Mouse (Mus musculus) intestine, postnatal 0 days (tissue): ENCODE measurements around the gene Gm20671. TPM values are rescaled to one million over a fixed set of nuclear protein-coding genes. Genes with fewer than 3 reads are reported as not detected.
"Not testable (repeated sequence)": the region's sequence is repeated elsewhere in the genome, so short reads cannot be mapped to it uniquely, and the experiment has no call there.

Experiments
- ATAC-seq: fragments of 200-750 bp; cut with Nextera tagmentation; 2 replicates; pipeline ENCODE4 v1.8.0; 2017; ENCODE audit warnings: mild to moderate bottlenecking, moderate TSS enrichment, moderate library complexity
- H3K27ac ChIP-seq: fragments of 300-500 bp; sonication (generic); 2 replicates; pipeline ENCODE4 v1.5.1; 2014; ENCODE audit warnings: mild to moderate bottlenecking, low read depth, low read length, moderate library complexity
- H3K27me3 ChIP-seq: fragments of 300-500 bp; sonication (generic); replicated peaks from 2 replicates; pipeline ENCODE4 v1.6.1; 2014; ENCODE audit warnings: low read length, mixed read lengths; ENCODE audit not compliant: control insufficient read depth, insufficient read depth
- H3K36me3 ChIP-seq: fragments of 300-500 bp; sonication (generic); 2 replicates; pipeline ENCODE4 v1.6.1; 2014; ENCODE audit warnings: mild to moderate bottlenecking, moderate library complexity; ENCODE audit not compliant: control insufficient read depth, insufficient read depth
- H3K4me1 ChIP-seq: fragments of 300-500 bp; sonication (generic); replicated peaks from 2 replicates; pipeline ENCODE4 v1.6.1; 2014; ENCODE audit warnings: antibody characterized with exemption, low read length, mixed read lengths; ENCODE audit not compliant: control insufficient read depth, insufficient read depth
- H3K4me2 ChIP-seq: fragments of 300-500 bp; sonication (generic); replicated peaks from 2 replicates; pipeline ENCODE4 v1.6.1; 2014; ENCODE audit warnings: low read depth, mild to moderate bottlenecking, moderate library complexity
- H3K4me3 ChIP-seq: fragments of 300-500 bp; sonication (generic); 2 replicates; pipeline ENCODE4 v1.5.1; 2014; ENCODE audit warnings: low read depth, low read length
- H3K9ac ChIP-seq: fragments of 300-500 bp; sonication (generic); 2 replicates; pipeline ENCODE4 v1.6.1; 2014; ENCODE audit warnings: mild to moderate bottlenecking, low read depth, low read length
- H3K9me3 ChIP-seq: fragments of 300-500 bp; sonication (generic); 2 replicates; pipeline ENCODE4 v1.6.1; 2016; ENCODE audit warnings: mixed run types; ENCODE audit not compliant: control insufficient read depth
- CTCF ChIP-seq: sonication (generic); IDR thresholded peaks from 2 replicates; pipeline ENCODE4 v1.5.1; 2016; ENCODE audit warnings: low read depth, mild to moderate bottlenecking, control low read depth, antibody characterized with exemption, moderate library complexity
- WGBS: fragments of 180-500 bp; shearing (Covaris S2); extraction: QIAGEN DNeasy Blood & Tissue Kit; methylation state at CpG from one replicate; pipeline ENCODE4 v1.1.7; 2014; 5-methylcytosine and 5-hydroxymethylcytosine counted together
- polyA plus RNA-seq: library from polyadenylated mRNA; unstranded; fragments of >200 nt; fragmentation: Nextera tagmentation; extraction: Ambion mirVana; gene quantifications from 2 replicates; pipeline ENCODE4 v1.2.1, GENCODE M21; 2015

The Gm20671 gene
- polyA plus RNA-seq, 1 experiment from 2014 or later, result not detected

DNA sequence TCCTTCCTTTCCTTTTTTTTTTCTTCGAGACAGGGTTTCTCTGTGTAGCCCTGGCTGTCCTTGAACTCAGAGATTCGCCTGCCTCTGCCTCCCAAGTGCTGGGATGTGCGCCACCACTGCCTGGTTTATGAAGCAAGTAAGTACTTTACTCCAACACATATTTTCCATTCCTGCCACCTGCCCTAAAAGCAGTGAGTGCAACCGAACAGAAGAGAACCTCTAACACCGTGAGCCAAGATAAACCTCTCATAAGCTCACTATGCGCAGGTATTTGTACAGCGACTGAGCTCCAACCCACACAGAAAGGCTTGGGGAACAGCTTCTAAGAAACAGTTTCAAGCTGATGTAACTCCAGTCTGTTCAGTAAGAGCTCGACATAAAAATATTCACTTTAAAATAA lies 70.8 kb downstream of the Gm20671 start:
- Histone ChIP-seq H3K4me2 (no peak overlapping the region), H3K27me3 (no peaks in the 10 kb centered on the region), H3K4me3 (no peak overlapping the region), H3K4me1 (no peaks in the 10 kb centered on the region), H3K36me3 (no peaks in the 10 kb centered on the region), H3K9ac (no peak overlapping the region), H3K27ac (no peak overlapping the region), H3K9me3 (no peaks in the 10 kb centered on the region)
- 96% methylated on average over 8 of the region's 8 CpGs for WGBS
- no peak for ATAC-seq
- no peak for TF ChIP-seq CTCF

DNA sequence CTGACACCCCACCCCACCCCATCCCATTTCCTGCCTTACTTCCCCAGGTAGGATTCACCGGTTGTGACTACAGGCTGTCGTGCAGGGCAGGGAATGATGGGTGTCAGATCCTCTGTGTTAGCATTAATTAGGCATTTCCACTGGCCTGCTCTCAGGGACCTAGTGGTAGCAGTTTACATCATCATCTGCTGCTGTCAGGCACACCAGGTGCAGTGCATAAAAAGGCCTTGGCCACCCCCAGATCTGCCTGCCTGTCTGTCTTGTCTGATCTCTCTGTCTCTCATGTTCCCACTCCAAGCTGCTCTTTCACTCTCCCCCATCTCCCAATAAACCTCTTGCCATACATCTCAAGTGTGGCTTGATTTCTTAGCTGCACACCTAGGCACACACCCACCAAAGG lies 75.2 kb downstream of the Gm20671 start:
- no peaks in the 10 kb centered on the region for H3K36me3 ChIP-seq
- H3K27ac ChIP-seq, result no peak overlapping the region
- H3K27me3 ChIP-seq, result no peaks in the 10 kb centered on the region
- 43% methylated on average over 2 of the region's 2 CpGs for WGBS
- no peaks in the 10 kb centered on the region for H3K9me3 ChIP-seq
- H3K9ac ChIP-seq, result no peak overlapping the region
- no peak for TF ChIP-seq CTCF
- 0 out of 2 replicates have a peak, but pooled peaks cover 5% of the 10 kb centered on the region for H3K4me1 ChIP-seq
- H3K4me3 ChIP-seq, result no peak overlapping the region
- no peak overlapping the region for H3K4me2 ChIP-seq
- ATAC-seq, result no peak

DNA sequence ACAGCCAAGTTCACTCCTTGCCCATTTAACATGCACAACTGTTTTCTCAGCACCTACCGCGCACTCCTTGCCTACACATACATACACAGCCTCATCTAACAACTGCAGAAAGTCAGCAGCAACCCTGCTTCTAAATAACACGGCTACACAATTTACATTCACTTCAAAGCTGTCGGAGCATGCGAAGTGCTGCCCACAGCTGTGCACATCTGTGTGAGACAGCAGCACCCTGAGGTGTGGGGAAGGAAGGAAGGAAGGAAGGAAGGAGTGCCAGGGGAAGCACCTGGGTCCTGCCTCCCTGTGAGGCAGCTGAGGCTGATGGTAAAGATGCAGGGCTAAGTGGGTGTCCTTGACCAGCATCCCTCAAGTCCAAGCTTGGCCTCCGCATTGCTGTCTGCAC lies 78.0 kb downstream of the Gm20671 start:
- no peak for TF ChIP-seq CTCF
- no peak overlapping the region for H3K4me2 ChIP-seq
- WGBS, result 73% methylated on average over 6 of the region's 6 CpGs
- no peaks in the 10 kb centered on the region for H3K9me3 ChIP-seq
- H3K4me1 ChIP-seq, result peaks cover 16% of the 10 kb centered on the region; the same call in 1 of the 2 replicates
- ATAC-seq, result no peak
- no peak overlapping the region for H3K9ac ChIP-seq
- no peaks in the 10 kb centered on the region; the same call in 1 of the 2 replicates for H3K36me3 ChIP-seq
- no peaks in the 10 kb centered on the region for H3K27me3 ChIP-seq
- no peak overlapping the region for H3K4me3 ChIP-seq
- H3K27ac ChIP-seq, result no peak overlapping the region

DNA sequence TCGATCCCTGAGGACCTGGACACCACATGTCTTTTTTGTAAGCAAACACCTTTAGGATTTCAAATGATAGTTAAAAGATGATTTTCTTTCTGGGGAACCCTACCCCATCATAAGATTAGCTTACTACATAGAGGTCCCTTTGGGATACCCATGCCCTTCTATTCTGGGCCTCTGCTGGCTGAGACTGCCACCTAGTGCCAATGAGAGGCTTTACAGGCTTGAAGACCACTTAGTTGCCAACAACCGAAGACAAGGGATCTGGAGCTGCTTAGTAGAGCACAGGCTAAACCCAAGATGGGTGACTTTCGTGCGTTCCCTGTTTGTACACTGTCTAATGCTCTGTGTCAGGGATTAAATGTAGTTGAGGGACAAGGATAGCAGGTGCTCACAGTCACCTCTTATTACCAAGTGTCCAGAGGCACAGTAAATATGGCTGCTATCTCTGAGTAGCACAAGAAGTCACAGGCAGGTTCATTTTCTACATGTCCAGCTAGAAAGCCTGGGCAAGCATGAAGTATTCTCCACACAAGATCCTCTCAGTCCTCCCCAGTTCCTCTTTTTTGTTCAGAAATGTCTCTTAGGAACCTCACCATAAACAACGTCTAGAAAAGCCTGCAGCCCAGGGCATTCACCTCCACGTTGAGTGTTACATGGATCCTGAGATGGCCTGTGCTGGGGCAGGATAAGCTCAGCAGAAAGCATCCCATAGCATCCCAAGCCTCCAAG lies 79.1 kb downstream of the Gm20671 start:
- no peaks in the 10 kb centered on the region for H3K27me3 ChIP-seq
- H3K27ac ChIP-seq, result no peak overlapping the region
- H3K4me1 ChIP-seq, result peaks cover 23% of the 10 kb centered on the region; the same call in 1 of the 2 replicates
- peak; percentile 36; the same call in 1 of the 2 replicates for ATAC-seq
- no peak overlapping the region for H3K4me3 ChIP-seq
- no peaks in the 10 kb centered on the region; the same call in 1 of the 2 replicates for H3K36me3 ChIP-seq
- H3K4me2 ChIP-seq, result no peak overlapping the region
- WGBS, result 66% methylated on average over 6 of the region's 6 CpGs
- peak; percentile 97 for TF ChIP-seq CTCF
- no peaks in the 10 kb centered on the region for H3K9me3 ChIP-seq
- 0 out of 2 replicates have a peak overlapping the region, but pooled peaks have one; percentile 2 for H3K9ac ChIP-seq

DNA sequence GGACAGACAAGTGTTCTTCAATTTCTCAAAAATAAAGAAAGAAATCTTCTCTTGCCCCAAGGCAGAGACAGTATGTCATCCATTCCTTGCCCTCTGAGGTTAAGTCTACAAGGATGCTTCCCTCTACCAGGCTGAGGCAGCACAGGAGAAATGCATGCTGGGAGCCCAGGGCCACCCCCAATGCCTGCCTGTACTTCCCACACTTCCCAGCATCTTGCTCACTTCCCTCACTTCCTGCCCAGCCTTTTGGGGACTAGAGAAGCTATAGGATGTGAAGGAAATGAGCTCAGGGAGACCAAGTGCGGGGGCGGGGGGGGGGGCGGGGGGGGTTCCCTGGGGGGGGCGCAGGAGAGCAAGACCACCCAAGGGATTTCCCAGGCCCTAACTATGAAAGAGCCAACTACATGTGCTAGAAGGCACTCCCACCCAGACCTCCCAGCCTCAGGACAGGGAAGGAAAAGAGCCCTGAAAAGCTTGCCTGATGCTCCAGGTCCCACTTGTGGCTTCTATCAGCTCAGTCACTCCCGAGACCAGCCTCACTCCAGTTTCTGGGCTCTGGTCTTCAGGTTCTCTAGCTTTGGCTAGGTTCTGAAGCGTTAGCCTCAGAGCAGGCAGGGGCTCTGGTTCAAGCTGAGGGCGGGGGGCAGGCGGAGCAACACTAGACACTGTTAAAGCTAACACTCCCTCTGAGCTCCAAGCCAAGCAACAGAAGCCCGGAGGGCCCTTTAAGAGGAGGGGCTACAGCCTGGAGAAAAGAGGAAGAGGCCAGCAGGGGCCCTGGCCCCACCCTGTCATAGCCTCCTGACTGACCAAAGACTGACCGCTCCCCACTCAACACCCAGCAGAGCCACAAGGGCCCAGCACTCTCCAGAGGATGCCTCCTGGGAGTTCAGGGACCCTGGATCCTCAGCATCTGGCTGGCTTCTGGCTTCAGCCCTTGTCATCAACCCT lies 80.9 kb downstream of the Gm20671 start:
- peak; percentile 26; the same call in 1 of the 2 replicates for TF ChIP-seq CTCF
- H3K4me1 ChIP-seq, result peaks cover 23% of the 10 kb centered on the region; the same call in 1 of the 2 replicates
- 9% methylated on average over 7 of the region's 10 CpGs for WGBS
- no peaks in the 10 kb centered on the region for H3K9me3 ChIP-seq
- H3K4me2 ChIP-seq, result peak overlapping the region; percentile 60
- peaks cover 8% of the 10 kb centered on the region; the same call in 1 of the 2 replicates for H3K36me3 ChIP-seq
- H3K27ac ChIP-seq, result peak overlapping the region; percentile 81
- no peaks in the 10 kb centered on the region for H3K27me3 ChIP-seq
- H3K9ac ChIP-seq, result peak overlapping the region; percentile 32
- ATAC-seq, result peak; percentile 65
- peak overlapping the region; percentile 42 for H3K4me3 ChIP-seq

DNA sequence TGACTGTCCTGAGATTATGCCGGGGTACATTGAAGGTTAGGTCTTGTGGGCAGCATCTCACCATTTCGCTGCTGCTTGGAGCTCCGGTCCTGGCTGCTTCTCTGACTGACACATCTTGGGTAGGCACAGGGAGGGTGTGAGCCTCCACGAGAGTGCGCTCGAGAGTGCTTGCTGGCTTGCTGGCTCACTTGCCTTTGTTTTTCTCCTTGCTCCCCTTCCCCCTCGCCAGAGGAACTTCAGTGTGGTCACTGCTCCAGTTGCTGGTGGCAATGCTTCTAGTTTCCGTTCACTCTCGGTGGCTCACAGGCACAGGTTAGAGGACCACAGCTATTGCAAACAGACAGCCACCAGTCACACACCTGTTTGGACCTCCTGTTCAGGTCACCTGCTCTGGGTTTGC lies 84.8 kb downstream of the Gm20671 start:
- H3K27me3 ChIP-seq, result no peaks in the 10 kb centered on the region
- H3K9me3 ChIP-seq, result no peaks in the 10 kb centered on the region
- 60% methylated on average over 9 of the region's 9 CpGs for WGBS
- H3K4me2 ChIP-seq, result no peak overlapping the region
- H3K9ac ChIP-seq, result no peak overlapping the region
- peaks cover 21% of the 10 kb centered on the region; the same call in 1 of the 2 replicates for H3K4me1 ChIP-seq
- ATAC-seq, result no peak
- H3K27ac ChIP-seq, result no peak overlapping the region; the same call in 1 of the 2 replicates
- no peak overlapping the region for H3K4me3 ChIP-seq
- peak; percentile 59 for TF ChIP-seq CTCF
- H3K36me3 ChIP-seq, result peaks cover 18% of the 10 kb centered on the region; the same call in 1 of the 2 replicates

DNA sequence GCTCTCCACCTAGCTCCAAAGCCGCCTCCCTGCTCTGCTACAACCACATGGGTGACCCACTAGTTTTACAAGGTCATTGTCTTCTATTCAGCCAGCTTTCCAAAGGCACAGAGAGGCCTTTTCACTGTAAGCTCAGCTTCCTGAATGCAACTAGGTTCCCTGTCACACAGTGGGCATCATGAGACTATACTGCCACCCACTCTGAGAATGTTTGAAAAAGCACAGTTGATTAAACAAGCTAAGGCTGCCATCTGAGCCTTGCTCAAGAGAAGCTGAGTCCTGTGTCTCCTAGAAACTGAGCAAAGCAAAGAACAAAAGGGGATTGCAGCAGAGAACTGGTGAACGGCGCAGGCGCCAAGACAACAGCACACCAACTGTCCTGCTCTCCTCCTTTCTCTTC lies 85.5 kb downstream of the Gm20671 start:
- not testable (repeated sequence) for H3K4me3 ChIP-seq, H3K27ac ChIP-seq

DNA sequence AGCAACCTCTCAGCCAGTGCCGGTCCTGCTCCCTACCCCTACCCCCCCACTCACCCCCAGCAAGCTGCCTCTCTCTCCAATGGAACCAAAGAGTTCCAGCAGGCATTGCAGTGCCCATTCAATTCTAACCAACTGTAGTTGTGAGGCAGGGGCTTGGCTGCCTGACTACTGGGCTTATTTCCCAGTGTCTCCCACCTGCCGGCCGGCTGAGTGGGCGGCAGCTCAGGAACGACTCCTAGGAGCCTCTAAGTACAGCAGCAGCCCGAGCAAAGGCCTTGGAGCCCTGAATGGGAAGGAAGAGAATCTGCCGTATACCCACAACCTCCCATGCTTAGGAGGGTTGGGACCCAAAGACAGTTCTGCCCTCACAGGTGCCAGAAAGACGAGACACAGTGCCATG lies 86.1 kb downstream of the Gm20671 start:
- H3K9ac ChIP-seq, H3K4me2 ChIP-seq, H3K9me3 ChIP-seq, H3K4me3 ChIP-seq, ATAC-seq, H3K27me3 ChIP-seq: not testable (repeated sequence)
- H3K36me3 ChIP-seq, result peaks cover 23% of the 10 kb centered on the region
- WGBS, result 74% methylated on average over 8 of the region's 8 CpGs
- H3K4me1 ChIP-seq, result peaks cover 15% of the 10 kb centered on the region; the same call in 1 of the 2 replicates
- H3K27ac ChIP-seq, result peak overlapping the region; percentile 15; the same call in 1 of the 2 replicates

More for the DNA sequence above, 85.5 kb downstream of the Gm20671 start:
- H3K9ac ChIP-seq, ATAC-seq, H3K4me2 ChIP-seq, H3K9me3 ChIP-seq, H3K27me3 ChIP-seq: not testable (repeated sequence)
- WGBS, result 85% methylated on average over 4 of the region's 4 CpGs
- Histone ChIP-seq H3K4me1 (peaks cover 15% of the 10 kb centered on the region; the same call in 1 of the 2 replicates), H3K36me3 (peaks cover 21% of the 10 kb centered on the region; the same call in 1 of the 2 replicates)
